Mouse (Mus musculus): ENCODE data around the gene Derl2.

DNA sequence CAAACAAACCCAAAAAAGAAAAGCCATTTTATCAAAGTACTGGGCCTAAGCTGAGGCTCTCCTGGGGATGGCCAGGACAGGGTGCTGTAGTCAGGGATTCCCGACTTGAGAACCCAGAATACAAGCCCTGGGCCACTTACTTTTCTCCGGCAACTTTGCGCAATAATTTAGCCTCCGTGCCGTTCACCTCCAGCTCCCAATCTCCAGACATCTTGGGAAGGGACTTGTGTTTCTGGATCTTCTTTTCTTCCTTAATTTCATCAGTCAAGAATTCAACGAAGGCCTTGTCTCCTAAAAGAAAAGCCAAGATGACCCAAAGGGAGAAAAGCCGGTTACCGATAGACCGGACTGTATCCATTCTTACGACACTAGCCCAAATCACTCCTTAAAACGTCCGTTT is 37.6 kb downstream of the Derl2 start:
- TF ChIP-seq CTCF (IDR thresholded peaks at IDR 0.05; ENCODE audit: extremely low read depth, insufficient read depth, low read length) = no peak
- TF ChIP-seq POLR2A (IDR thresholded peaks at IDR 0.05; ENCODE audit: extremely low read depth, insufficient read depth, low read length) = no peak
